Mouse (Mus musculus) stomach, postnatal 0 days (tissue): ENCODE results near the gene Tecta. TPM values are rescaled to one million over a fixed set of nuclear protein-coding genes. Genes with fewer than 3 reads are reported as not detected.

Experiments
- ATAC-seq: fragments of 200-750 bp; cut with Nextera tagmentation; 2 replicates; pipeline ENCODE4 v1.8.0; 2017; ENCODE audit not compliant: low FRiP score, low TSS enrichment
- DNase-seq: peaks from one replicate; pipeline ENCODE4 v3.0.0-alpha.2; 2016; ENCODE audit warnings: low spot score
- H3K27ac ChIP-seq: fragments of 300-500 bp; sonication (generic); replicated peaks from 2 replicates; pipeline ENCODE4 v1.5.1; 2014; ENCODE audit warnings: mild to moderate bottlenecking, control low read depth
- H3K27me3 ChIP-seq: fragments of 300-500 bp; sonication (generic); 2 replicates; pipeline ENCODE4 v1.6.1; 2014; ENCODE audit warnings: low read length; ENCODE audit not compliant: control insufficient read depth, insufficient read depth
- H3K36me3 ChIP-seq: fragments of 300-500 bp; sonication (generic); 2 replicates; pipeline ENCODE4 v1.6.1; 2014; ENCODE audit warnings: low read length, mixed read lengths; ENCODE audit not compliant: control insufficient read depth, insufficient read depth
- H3K4me1 ChIP-seq: fragments of 300-500 bp; sonication (generic); replicated peaks from 2 replicates; pipeline ENCODE4 v1.6.1; 2014; ENCODE audit warnings: antibody characterized with exemption; ENCODE audit not compliant: control insufficient read depth, insufficient read depth
- H3K4me2 ChIP-seq: fragments of 300-500 bp; sonication (generic); replicated peaks from 2 replicates; pipeline ENCODE4 v1.6.1; 2014; ENCODE audit warnings: low read depth, mild to moderate bottlenecking, control low read depth, moderate library complexity
- H3K4me3 ChIP-seq: fragments of 300-500 bp; sonication (generic); 2 replicates; pipeline ENCODE4 v1.5.1; 2014; ENCODE audit warnings: low read depth, low read length, control low read depth
- H3K9ac ChIP-seq: fragments of 300-500 bp; sonication (generic); 2 replicates; pipeline ENCODE4 v1.6.1; 2014; ENCODE audit warnings: mild to moderate bottlenecking, low read length, control low read depth, mixed read lengths
- H3K9me3 ChIP-seq: fragments of 300-500 bp; sonication (generic); 2 replicates; pipeline ENCODE4 v1.6.1; 2016; ENCODE audit warnings: low read length; ENCODE audit not compliant: control insufficient read depth
- CTCF ChIP-seq: IDR thresholded peaks from 2 replicates; pipeline ENCODE4 v1.5.1; 2016; ENCODE audit warnings: antibody characterized with exemption, low read depth, mild to moderate bottlenecking, moderate library complexity
- EP300 ChIP-seq: optimal IDR thresholded peaks from 2 replicates; pipeline ENCODE3; 2016; ENCODE audit warnings: antibody characterized with exemption
- WGBS: fragments of 180-500 bp; shearing (Covaris S2); extraction: QIAGEN DNeasy Blood & Tissue Kit; methylation state at CpG from one replicate; pipeline ENCODE4 v1.1.7; 2014; 5-methylcytosine and 5-hydroxymethylcytosine counted together
- polyA plus RNA-seq: library from polyadenylated mRNA; unstranded; fragments of >200 nt; fragmentation: Nextera tagmentation; extraction: Ambion mirVana; gene quantifications from 2 replicates; pipeline ENCODE4 v1.2.1, GENCODE M21; 2015

The Tecta gene
- polyA plus RNA-seq, 1 experiment from 2014 or later, result 0.05 TPM

GRCm38 (mm10) chr9:42431606-42432005 lies 31.9 kb upstream of the Tecta start:
- 68% methylated on average over 2 of the region's 2 CpGs for WGBS
- H3K4me2 ChIP-seq, result no peak overlapping the region
- no peaks in the 10 kb centered on the region for H3K4me1 ChIP-seq
- no peak for DNase-seq
- no peak overlapping the region for H3K4me3 ChIP-seq
- no peak for TF ChIP-seq EP300
- TF ChIP-seq CTCF, result no peak
- ATAC-seq, result no peak
- H3K9ac ChIP-seq, result no peak overlapping the region
- H3K9me3 ChIP-seq, result no peaks in the 10 kb centered on the region
- H3K27me3 ChIP-seq, result no peaks in the 10 kb centered on the region
- peaks cover 6% of the 10 kb centered on the region; the same call in 1 of the 2 replicates for H3K36me3 ChIP-seq
- no peak overlapping the region for H3K27ac ChIP-seq

- Histone ChIP-seq H3K4me1 (no peaks in the 10 kb centered on the region), H3K9me3 (no peaks in the 10 kb centered on the region), H3K9ac (no peak overlapping the region), H3K27me3 (no peaks in the 10 kb centered on the region), H3K27ac (no peak overlapping the region), H3K36me3 (peaks cover 4% of the 10 kb centered on the region; the same call in 1 of the 2 replicates), H3K4me2 (no peak overlapping the region), H3K4me3 (no peak overlapping the region)
- WGBS, result 61% methylated on average over 12 of the region's 12 CpGs
- ATAC-seq (peak; percentile 42; the same call in 1 of the 2 replicates), DNase-seq (no peak)
- TF ChIP-seq CTCF, result no peak
- no peak for TF ChIP-seq EP300
Measured at GRCm38 (mm10) chr9:42428060-42428924, 28.6 kb upstream of the Tecta start.

- no peaks in the 10 kb centered on the region for H3K9me3 ChIP-seq
- DNase-seq (no peak), ATAC-seq (no peak)
- WGBS, result 72% methylated on average over 10 of the region's 10 CpGs
- no peak overlapping the region for H3K4me2 ChIP-seq
- H3K4me1 ChIP-seq, result no peaks in the 10 kb centered on the region
- H3K27ac ChIP-seq, result no peak overlapping the region
- no peak for TF ChIP-seq EP300
- no peak for TF ChIP-seq CTCF
- H3K36me3 ChIP-seq, result no peaks in the 10 kb centered on the region; the same call in 1 of the 2 replicates
- no peak overlapping the region for H3K9ac ChIP-seq
- no peak overlapping the region for H3K4me3 ChIP-seq
- H3K27me3 ChIP-seq, result no peaks in the 10 kb centered on the region
Measured at GRCm38 (mm10) chr9:42426661-42427358, 27.1 kb upstream of the Tecta start.

- H3K4me1 ChIP-seq, result no peaks in the 10 kb centered on the region
- no peak for TF ChIP-seq EP300
- TF ChIP-seq CTCF, result no peak
- no peak overlapping the region for H3K4me2 ChIP-seq
- H3K9me3 ChIP-seq, result no peaks in the 10 kb centered on the region
- 63% methylated on average over 2 of the region's 2 CpGs for WGBS
- H3K27ac ChIP-seq, result no peak overlapping the region
- no peaks in the 10 kb centered on the region for H3K27me3 ChIP-seq
- no peak overlapping the region for H3K4me3 ChIP-seq
- H3K9ac ChIP-seq, result no peak overlapping the region
- DNase-seq (no peak), ATAC-seq (no peak)
- H3K36me3 ChIP-seq, result no peaks in the 10 kb centered on the region
Measured at GRCm38 (mm10) chr9:42423649-42424048, 23.9 kb upstream of the Tecta start.

GRCm38 (mm10) chr9:42419687-42420086 lies 20.0 kb upstream of the Tecta start:
- H3K4me2 ChIP-seq, result no peak overlapping the region
- no peak for TF ChIP-seq CTCF
- no peak for TF ChIP-seq EP300
- DNase-seq, result no peak
- H3K4me3 ChIP-seq, result no peak overlapping the region
- no peaks in the 10 kb centered on the region for H3K4me1 ChIP-seq
- no peak overlapping the region for H3K27ac ChIP-seq
- ATAC-seq, result no peak
- no peaks in the 10 kb centered on the region for H3K36me3 ChIP-seq
- 86% methylated on average over 2 of the region's 2 CpGs for WGBS
- no peaks in the 10 kb centered on the region for H3K27me3 ChIP-seq
- no peaks in the 10 kb centered on the region for H3K9me3 ChIP-seq
- no peak overlapping the region for H3K9ac ChIP-seq

GRCm38 (mm10) chr9:42418786-42419185 lies 19.1 kb upstream of the Tecta start:
- DNase-seq (no peak), ATAC-seq (no peak)
- WGBS, result 85% methylated on average over 5 of the region's 5 CpGs

More at GRCm38 (mm10) chr9:42418786-42419185, 19.1 kb upstream of the Tecta start:
- Histone ChIP-seq H3K4me3 (no peak overlapping the region), H3K4me1 (no peaks in the 10 kb centered on the region), H3K27ac (no peak overlapping the region), H3K4me2 (no peak overlapping the region), H3K36me3 (no peaks in the 10 kb centered on the region), H3K27me3 (no peaks in the 10 kb centered on the region), H3K9ac (no peak overlapping the region), H3K9me3 (no peaks in the 10 kb centered on the region)
- TF ChIP-seq CTCF (no peak), EP300 (no peak)
